Mouse (Mus musculus): ENCODE data around the gene Sertad2. TPM values are rescaled to one million over a fixed set of nuclear protein-coding genes. Genes with fewer than 3 reads are reported as not detected.

Gene Sertad2
- polyA plus RNA-seq, 1 experiment from 2014 or later = 29.8 TPM

DNA sequence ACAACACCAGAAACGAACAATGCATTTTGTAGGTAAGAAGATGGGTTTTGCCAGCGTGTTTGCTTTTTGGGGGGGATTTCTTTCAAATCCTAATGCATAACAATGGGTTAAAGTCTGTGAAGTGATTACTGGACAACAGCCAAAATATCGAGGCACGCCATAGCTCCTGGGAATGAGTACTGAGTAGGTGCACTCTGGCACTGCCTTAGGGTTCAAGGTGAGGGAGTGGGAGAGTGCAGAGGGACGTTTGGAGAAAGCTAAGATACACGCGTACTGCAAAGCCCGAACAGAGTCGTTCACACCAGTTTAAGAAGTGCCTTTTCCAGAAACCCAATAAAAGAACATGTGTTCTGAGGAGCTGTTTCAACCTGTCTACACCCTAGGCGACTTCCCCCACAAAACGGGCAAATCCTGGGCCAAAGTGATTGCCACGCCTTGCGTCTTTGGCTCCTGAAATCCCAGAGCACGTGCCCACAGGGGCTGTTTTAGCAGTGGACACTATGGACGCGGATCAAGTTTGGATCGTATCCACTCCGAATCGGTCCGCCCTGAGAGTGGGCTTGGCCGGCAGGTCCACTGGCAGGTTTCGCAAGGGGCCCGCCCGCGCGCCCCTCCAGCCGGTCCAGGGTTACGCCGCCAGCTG lies 937 bp upstream of the Sertad2 start:
- WGBS = 1% methylated on average over 28 of the region's 29 CpGs
- ATAC-seq (ENCODE audit: low FRiP score, low TSS enrichment) (no peak), DNase-seq (peak; percentile 54)
- no peaks in the 10 kb centered on the region for H3K27me3 ChIP-seq (ENCODE audit: control insufficient read depth, insufficient read depth, low read length)
- H3K36me3 ChIP-seq (ENCODE audit: control insufficient read depth, insufficient read depth, low read length) = peaks cover 3% of the 10 kb centered on the region; the same call in 1 of the 2 replicates
- peak overlapping the region; percentile 81 for H3K4me3 ChIP-seq (replicated peaks; ENCODE audit: low read depth, low read length)
- peaks cover 8% of the 10 kb centered on the region for H3K4me1 ChIP-seq (ENCODE audit: control insufficient read depth, insufficient read depth, low read length)
- peak overlapping the region; percentile 59 for H3K9ac ChIP-seq (replicated peaks; ENCODE audit: low read length)
- H3K9me3 ChIP-seq (ENCODE audit: control insufficient read depth, low read length) = no peaks in the 10 kb centered on the region
- H3K27ac ChIP-seq (replicated peaks; ENCODE audit: low read depth, low read length) = peak overlapping the region; percentile 94
- H3K4me2 ChIP-seq (ENCODE audit: low read length) = peak overlapping the region; percentile 68

DNA sequence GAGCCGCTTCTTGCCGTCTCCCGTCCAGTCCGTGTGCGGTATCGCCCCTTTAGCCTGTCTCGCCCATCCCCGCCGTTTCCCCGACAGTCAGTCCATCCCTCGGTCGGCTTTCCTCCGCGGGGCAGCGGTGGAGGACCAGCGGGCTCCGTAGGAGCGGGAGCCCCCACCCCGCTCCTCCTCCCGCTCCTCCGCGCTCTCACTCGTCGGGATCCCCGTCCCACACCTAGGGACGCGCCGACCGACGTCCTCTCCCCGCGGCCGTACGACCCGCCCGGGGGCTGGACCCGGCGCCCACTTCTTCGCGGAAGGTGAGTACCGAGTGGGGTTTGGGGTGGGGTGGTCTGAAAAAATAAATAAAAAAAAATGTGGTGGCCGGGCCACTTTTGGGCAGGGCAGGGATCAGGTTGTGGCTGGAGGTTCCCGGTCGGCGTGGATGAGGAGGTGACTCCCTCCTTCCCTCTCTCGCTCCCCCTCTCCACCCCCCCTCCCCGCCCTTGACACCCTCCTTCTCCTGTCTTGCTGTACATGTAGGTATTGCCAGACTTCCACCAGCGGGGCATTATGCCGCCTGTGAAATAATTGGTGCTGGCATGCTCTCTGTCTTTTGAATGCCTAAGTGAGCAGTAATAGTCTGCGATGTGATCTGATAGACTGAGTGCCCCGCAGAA lies 534 bp downstream of the Sertad2 start:
- Histone ChIP-seq H3K4me3 (replicated peaks; ENCODE audit: low read depth, low read length) (peak overlapping the region; percentile 81), H3K27me3 (ENCODE audit: control insufficient read depth, insufficient read depth, low read length) (no peaks in the 10 kb centered on the region), H3K9ac (replicated peaks; ENCODE audit: low read length) (peak overlapping the region; percentile 70), H3K9me3 (ENCODE audit: control insufficient read depth, low read length) (no peaks in the 10 kb centered on the region), H3K4me2 (ENCODE audit: low read length) (peak overlapping the region; percentile 64), H3K27ac (replicated peaks; ENCODE audit: low read depth, low read length) (peak overlapping the region; percentile 94), H3K36me3 (ENCODE audit: control insufficient read depth, insufficient read depth, low read length) (peaks cover 3% of the 10 kb centered on the region; the same call in 1 of the 2 replicates), H3K4me1 (ENCODE audit: control insufficient read depth, insufficient read depth, low read length) (peaks cover 8% of the 10 kb centered on the region)
- DNase-seq (peak; percentile 74), ATAC-seq (ENCODE audit: low FRiP score, low TSS enrichment) (no peak)
- under 1% methylated on average over 51 of the region's 51 CpGs for WGBS

DNA sequence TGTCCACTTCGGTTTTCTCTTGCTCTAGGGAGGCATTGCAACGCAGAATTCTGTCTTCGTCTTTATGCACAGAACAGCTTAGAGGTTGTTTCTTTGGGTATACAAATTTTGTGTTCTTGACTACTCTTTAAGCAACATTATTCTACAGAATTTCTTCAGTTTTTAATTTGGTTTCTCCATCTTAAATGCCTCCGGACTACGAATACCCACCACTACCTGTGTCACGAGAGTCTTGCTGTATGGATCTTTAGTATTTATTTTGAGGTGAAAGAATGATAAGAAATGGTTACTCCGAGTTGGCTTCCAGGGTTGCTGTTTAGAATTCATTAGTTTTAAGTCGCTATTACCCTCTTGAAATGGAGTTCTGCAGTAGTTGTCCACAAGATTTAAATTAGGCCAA lies 1.3 kb downstream of the Sertad2 start:
- no peaks in the 10 kb centered on the region for H3K9me3 ChIP-seq (ENCODE audit: control insufficient read depth, low read length)
- ATAC-seq (ENCODE audit: low FRiP score, low TSS enrichment) (no peak), DNase-seq (no peak)
- 46% methylated on average over 8 of the region's 8 CpGs for WGBS
- H3K4me2 ChIP-seq (ENCODE audit: low read length) = peak overlapping the region; percentile 64
- H3K36me3 ChIP-seq (ENCODE audit: control insufficient read depth, insufficient read depth, low read length) = peaks cover 3% of the 10 kb centered on the region; the same call in 1 of the 2 replicates
- peak overlapping the region; percentile 81 for H3K4me3 ChIP-seq (replicated peaks; ENCODE audit: low read depth, low read length)
- no peaks in the 10 kb centered on the region for H3K27me3 ChIP-seq (ENCODE audit: control insufficient read depth, insufficient read depth, low read length)
- no peak overlapping the region for H3K27ac ChIP-seq (replicated peaks; ENCODE audit: low read depth, low read length)
- H3K9ac ChIP-seq (replicated peaks; ENCODE audit: low read length) = peak overlapping the region; percentile 70; the same call in 1 of the 2 replicates
- H3K4me1 ChIP-seq (ENCODE audit: control insufficient read depth, insufficient read depth, low read length) = peaks cover 8% of the 10 kb centered on the region

DNA sequence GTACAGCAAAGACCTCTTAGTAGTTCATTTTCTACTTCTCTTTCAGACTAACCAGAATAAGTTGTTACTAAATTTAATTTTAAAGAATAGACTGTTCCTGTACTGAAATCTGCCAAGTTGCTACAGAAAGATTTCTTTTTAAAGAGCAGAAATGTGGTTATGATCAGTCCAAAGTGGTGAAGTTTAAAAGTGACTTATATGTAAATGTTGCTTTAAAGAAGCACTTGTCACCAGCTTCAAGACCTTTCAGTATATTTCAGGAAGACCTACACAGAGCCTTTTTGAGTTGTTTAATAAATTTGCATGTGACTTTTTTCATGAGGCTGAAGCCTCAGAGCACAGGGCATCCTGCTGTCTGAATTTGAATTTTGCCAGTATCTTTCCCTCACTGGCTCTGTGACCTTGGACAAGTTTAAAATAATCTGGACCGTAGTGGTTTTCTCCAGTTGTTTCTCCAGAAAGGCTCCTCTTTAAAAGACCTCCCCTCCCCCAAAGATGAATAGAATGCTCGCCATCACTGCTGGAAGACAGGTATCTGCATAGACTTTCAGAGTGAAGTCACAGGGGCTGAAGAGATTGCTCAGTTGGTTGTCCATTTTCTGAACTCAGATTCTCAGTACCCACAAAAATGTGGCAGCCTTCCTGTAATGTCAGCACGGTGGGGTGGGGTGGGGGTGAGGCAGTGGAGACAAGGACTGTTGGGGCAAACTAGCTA lies 1.9 kb downstream of the Sertad2 start:
- peak overlapping the region; percentile 64 for H3K4me2 ChIP-seq (ENCODE audit: low read length)
- H3K4me3 ChIP-seq (replicated peaks; ENCODE audit: low read depth, low read length) = no peak overlapping the region
- DNase-seq (no peak), ATAC-seq (ENCODE audit: low FRiP score, low TSS enrichment) (no peak)
- no peak overlapping the region for H3K9ac ChIP-seq (replicated peaks; ENCODE audit: low read length)
- H3K9me3 ChIP-seq (ENCODE audit: control insufficient read depth, low read length) = no peaks in the 10 kb centered on the region
- peaks cover 8% of the 10 kb centered on the region for H3K4me1 ChIP-seq (ENCODE audit: control insufficient read depth, insufficient read depth, low read length)
- H3K27me3 ChIP-seq (ENCODE audit: control insufficient read depth, insufficient read depth, low read length) = no peaks in the 10 kb centered on the region
- no peak overlapping the region for H3K27ac ChIP-seq (replicated peaks; ENCODE audit: low read depth, low read length)
- peaks cover 3% of the 10 kb centered on the region; the same call in 1 of the 2 replicates for H3K36me3 ChIP-seq (ENCODE audit: control insufficient read depth, insufficient read depth, low read length)
- 41% methylated on average over 3 of the region's 3 CpGs for WGBS

DNA sequence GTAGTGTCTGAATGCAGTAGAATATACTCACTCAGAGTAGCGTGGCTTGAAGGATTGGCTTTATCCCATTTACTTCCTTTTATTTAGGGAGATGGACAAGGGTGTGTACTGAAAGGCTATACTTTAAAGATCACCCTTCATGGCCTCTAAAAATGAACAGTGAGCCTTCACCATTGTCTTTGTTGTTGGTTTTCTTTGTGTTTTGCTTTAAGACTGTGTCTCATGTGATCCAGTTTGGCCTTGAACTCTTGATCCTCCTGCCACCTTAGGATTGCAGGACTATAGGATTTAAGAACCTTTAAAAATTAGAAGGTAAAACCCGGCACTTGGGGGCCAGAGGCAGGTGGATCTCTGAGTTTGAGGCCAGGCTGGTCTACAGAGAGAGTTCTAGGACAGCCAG lies 6.4 kb downstream of the Sertad2 start:
- Histone ChIP-seq H3K9ac (replicated peaks; ENCODE audit: low read length) (no peak overlapping the region), H3K4me3 (replicated peaks; ENCODE audit: low read depth, low read length) (no peak overlapping the region), H3K36me3 (ENCODE audit: control insufficient read depth, insufficient read depth, low read length) (peaks cover 3% of the 10 kb centered on the region; the same call in 1 of the 2 replicates), H3K27ac (replicated peaks; ENCODE audit: low read depth, low read length) (no peak overlapping the region), H3K4me2 (ENCODE audit: low read length) (no peak overlapping the region), H3K4me1 (ENCODE audit: control insufficient read depth, insufficient read depth, low read length) (peaks cover under 1% of the 10 kb centered on the region), H3K27me3 (ENCODE audit: control insufficient read depth, insufficient read depth, low read length) (no peaks in the 10 kb centered on the region), H3K9me3 (ENCODE audit: control insufficient read depth, low read length) (no peaks in the 10 kb centered on the region)
- DNase-seq (no peak), ATAC-seq (ENCODE audit: low FRiP score, low TSS enrichment) (no peak)
- 52% methylated on average over 2 of the region's 2 CpGs for WGBS

- no peak overlapping the region for H3K9ac ChIP-seq (replicated peaks; ENCODE audit: low read length)
- no peaks in the 10 kb centered on the region; the same call in 1 of the 2 replicates for H3K4me1 ChIP-seq (ENCODE audit: control insufficient read depth, insufficient read depth, low read length)
- DNase-seq = no peak
- WGBS = 63% methylated on average over 7 of the region's 7 CpGs
- H3K27ac ChIP-seq (replicated peaks; ENCODE audit: low read depth, low read length) = no peak overlapping the region
- no peak for ATAC-seq (ENCODE audit: low FRiP score, low TSS enrichment)
- H3K36me3 ChIP-seq (ENCODE audit: control insufficient read depth, insufficient read depth, low read length) = peaks cover 3% of the 10 kb centered on the region; the same call in 1 of the 2 replicates
- H3K4me3 ChIP-seq (replicated peaks; ENCODE audit: low read depth, low read length) = no peak overlapping the region
- H3K27me3 ChIP-seq (ENCODE audit: control insufficient read depth, insufficient read depth, low read length) = no peaks in the 10 kb centered on the region
- no peaks in the 10 kb centered on the region for H3K9me3 ChIP-seq (ENCODE audit: control insufficient read depth, low read length)
- H3K4me2 ChIP-seq (ENCODE audit: low read length) = no peak overlapping the region
These were observed 7.1 kb downstream of the Sertad2 start for GRCm38 (mm10) chr11:20550196-20550595.

DNA sequence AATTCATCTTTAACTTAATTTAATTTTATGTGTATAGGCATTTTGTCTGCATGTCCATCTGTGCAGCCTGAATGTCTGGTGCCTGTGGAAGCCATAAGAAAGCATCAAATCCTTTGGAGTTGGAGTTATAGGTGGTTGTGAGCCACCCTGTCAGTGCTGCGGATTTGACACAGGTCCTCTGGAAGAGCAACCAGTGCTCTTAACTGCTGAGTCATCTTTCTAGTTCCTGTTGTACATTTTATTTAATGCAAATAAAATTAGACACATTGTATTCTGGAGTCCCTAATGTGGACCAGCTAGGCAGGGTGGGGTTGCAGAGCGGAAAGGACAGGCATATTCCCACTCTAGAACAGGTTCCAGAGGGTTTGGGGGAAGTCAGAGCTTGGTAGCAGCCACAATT lies 9.0 kb downstream of the Sertad2 start:
- Histone ChIP-seq H3K4me2 (ENCODE audit: low read length) (no peak overlapping the region), H3K27ac (replicated peaks; ENCODE audit: low read depth, low read length) (no peak overlapping the region), H3K27me3 (ENCODE audit: control insufficient read depth, insufficient read depth, low read length) (no peaks in the 10 kb centered on the region), H3K4me1 (ENCODE audit: control insufficient read depth, insufficient read depth, low read length) (no peaks in the 10 kb centered on the region), H3K9me3 (ENCODE audit: control insufficient read depth, low read length) (no peaks in the 10 kb centered on the region), H3K36me3 (ENCODE audit: control insufficient read depth, insufficient read depth, low read length) (no peaks in the 10 kb centered on the region), H3K4me3 (replicated peaks; ENCODE audit: low read depth, low read length) (no peak overlapping the region), H3K9ac (replicated peaks; ENCODE audit: low read length) (no peak overlapping the region)
- no peak for DNase-seq
- ATAC-seq (ENCODE audit: low FRiP score, low TSS enrichment) = no peak
- 88% methylated on average over 2 of the region's 2 CpGs for WGBS

DNA sequence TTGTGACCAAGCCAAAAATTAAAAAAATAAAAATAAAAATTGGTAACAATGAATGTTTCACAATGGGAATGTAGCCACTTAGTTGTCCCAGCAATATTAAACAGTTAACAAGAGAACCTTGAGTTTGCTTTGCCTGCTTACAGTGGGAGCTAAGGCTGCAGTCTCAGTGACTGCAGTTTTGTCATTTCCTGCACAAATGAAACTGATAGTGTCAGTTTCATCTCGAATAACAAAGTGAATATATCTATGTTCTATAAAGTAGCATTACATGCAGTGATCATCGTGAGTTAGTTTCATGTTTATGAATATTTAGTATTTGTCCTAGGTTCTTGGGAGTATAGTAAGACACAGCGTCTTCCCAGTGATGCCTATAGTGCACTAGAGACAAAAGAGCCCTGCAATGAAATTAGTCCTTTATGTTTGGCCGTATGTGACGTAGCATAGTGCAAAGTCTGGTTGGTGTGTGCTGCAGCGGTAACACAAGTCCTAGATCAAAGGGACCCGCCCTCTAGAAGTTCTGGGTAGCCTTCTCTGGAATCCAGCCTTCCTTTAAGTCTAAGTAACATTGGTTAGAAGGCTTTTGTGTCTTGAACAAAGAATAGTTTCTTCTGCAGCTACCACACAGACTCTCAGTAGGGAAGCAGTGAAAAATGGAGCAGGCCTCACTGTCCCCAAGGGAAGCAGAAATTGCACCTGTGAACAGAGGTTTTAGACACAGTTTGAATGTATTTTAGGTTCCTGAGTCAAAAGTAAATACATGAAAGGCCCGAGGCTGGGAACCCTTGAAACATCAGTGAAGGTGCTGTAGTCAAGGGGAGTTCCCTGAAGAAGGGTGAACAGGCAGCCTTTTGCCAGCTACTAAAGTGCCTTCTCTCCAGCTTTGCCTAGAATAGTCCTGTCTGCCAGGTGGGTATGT lies 10.0 kb downstream of the Sertad2 start:
- 75% methylated on average over 8 of the region's 8 CpGs for WGBS
- no peak for DNase-seq
- H3K27ac ChIP-seq (replicated peaks; ENCODE audit: low read depth, low read length) = 0 out of 2 replicates have a peak overlapping the region, but pooled peaks have one; percentile 13

More for the DNA sequence above, 10.0 kb downstream of the Sertad2 start:
- Histone ChIP-seq H3K9me3 (ENCODE audit: control insufficient read depth, low read length) (no peaks in the 10 kb centered on the region), H3K4me1 (ENCODE audit: control insufficient read depth, insufficient read depth, low read length) (no peaks in the 10 kb centered on the region), H3K4me2 (ENCODE audit: low read length) (no peak overlapping the region), H3K27me3 (ENCODE audit: control insufficient read depth, insufficient read depth, low read length) (no peaks in the 10 kb centered on the region), H3K9ac (replicated peaks; ENCODE audit: low read length) (no peak overlapping the region), H3K4me3 (replicated peaks; ENCODE audit: low read depth, low read length) (no peak overlapping the region), H3K36me3 (ENCODE audit: control insufficient read depth, insufficient read depth, low read length) (no peaks in the 10 kb centered on the region)
- no peak for ATAC-seq (ENCODE audit: low FRiP score, low TSS enrichment)
